Mouse (Mus musculus) kidney, postnatal 25 days (tissue): ENCODE results near the gene Stox2.

Source experiments
- DNase-seq, 2 experiments: peaks; one replicate each; pipeline ENCODE4 v3.0.0; 2021; ENCODE audit warnings: mixed read lengths in 2 of 2

Stox2 gene

GRCm38 (mm10) chr8:47178785-47179184 is 267.4 kb downstream of the Stox2 start:
- DNase-seq: no peak

- no peak for DNase-seq
Measured at GRCm38 (mm10) chr8:47173823-47174222, 272.3 kb downstream of the Stox2 start.

GRCm38 (mm10) chr8:47172848-47173247 is 273.3 kb downstream of the Stox2 start:
- no peak for DNase-seq

- DNase-seq: no peak
Measured at GRCm38 (mm10) chr8:47160688-47161087, 285.5 kb downstream of the Stox2 start.

- no peak for DNase-seq
Measured at GRCm38 (mm10) chr8:47154521-47154920, 291.6 kb downstream of the Stox2 start.

- no peak for DNase-seq
Measured at GRCm38 (mm10) chr8:47145258-47145657, 300.9 kb downstream of the Stox2 start.

- DNase-seq: no peak
Measured at GRCm38 (mm10) chr8:47136047-47136446, 310.1 kb downstream of the Stox2 start.

- peak; percentile 48 to 52 for DNase-seq
Measured at GRCm38 (mm10) chr8:47135586-47135985, 310.6 kb downstream of the Stox2 start.

- no peak for DNase-seq
Measured at GRCm38 (mm10) chr8:47134736-47135135, 311.4 kb downstream of the Stox2 start.

GRCm38 (mm10) chr8:47133381-47133780 is 312.8 kb downstream of the Stox2 start:
- DNase-seq: no peak
